Comparison of ENCODE assay signal across 8 mouse cellular contexts in the genomic region with DNA sequence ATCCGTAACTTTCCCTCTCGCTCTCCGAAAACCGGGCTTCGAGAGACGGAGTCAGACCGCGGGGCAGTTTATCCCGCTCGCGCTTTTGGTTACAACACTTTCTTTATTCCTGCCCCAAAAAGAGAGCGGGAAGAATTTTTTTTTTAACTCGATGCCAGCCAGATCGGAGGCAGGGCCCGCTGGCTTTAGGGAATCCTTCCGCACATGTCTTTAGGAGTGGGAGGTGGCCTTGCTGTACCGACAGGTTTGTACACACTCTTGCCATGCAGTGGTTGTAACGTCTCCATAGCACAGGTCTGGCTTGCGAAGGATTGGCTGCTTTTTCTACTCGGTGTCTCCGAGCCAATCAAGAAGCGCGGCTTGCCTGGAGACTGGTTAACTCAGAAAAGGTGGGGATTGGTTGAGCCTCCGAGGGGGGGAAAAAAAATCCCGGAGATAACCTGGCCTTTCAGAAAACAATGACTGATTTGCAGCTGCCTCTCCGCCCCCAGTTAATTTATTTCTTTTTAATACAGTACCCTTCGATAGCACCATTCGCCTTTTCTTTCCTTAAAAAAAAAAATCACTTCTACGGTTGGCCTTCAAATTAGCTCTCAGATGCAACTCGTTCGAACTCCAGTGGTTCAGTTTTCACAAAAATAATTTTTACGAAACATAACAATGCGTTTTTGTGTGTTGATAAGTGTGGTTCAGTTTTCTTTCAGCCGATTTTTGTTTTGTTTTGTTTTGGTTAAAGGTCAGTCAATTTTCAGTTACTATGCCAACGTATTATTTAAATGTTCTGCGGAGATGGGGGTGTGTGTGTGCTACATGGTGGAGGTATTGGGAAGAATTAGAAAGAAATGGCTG. TPM values are rescaled to one million over a fixed set of nuclear protein-coding genes. Genes with fewer than 3 reads are reported as not detected.
DNase-seq lines count a peak whose midpoint lies in the region; ATAC-seq and TF ChIP-seq lines count a peak whose summit lies in the region.

No protein-coding gene starts in this region.

- peak overlapping the region; percentile 71 for H3K27ac ChIP-seq in embryonic fibroblast, embryonic 13.5 days (ENCODE audit: insufficient read depth, low read length)
- peak overlapping the region; percentile 100 for H3K27ac ChIP-seq in limb, embryonic 14.5 days (replicated peaks; ENCODE audit: low read depth, low read length)
- H3K27ac ChIP-seq in midbrain, embryonic 16.5 days (ENCODE audit: low read length): peak overlapping the region; percentile 99
- H3K27ac ChIP-seq in spleen, adult 2 months (ENCODE audit: insufficient read depth, low read length): peak overlapping the region; percentile 83

- peak; percentile 42; the same call in 1 of the 2 replicates for TF ChIP-seq POLR2A in embryonic fibroblast, embryonic 13.5 days (IDR thresholded peaks at IDR 0.05; ENCODE audit: low read depth, low read length)
- peak; percentile 63; the same call in 1 of the 2 replicates for TF ChIP-seq POLR2A in limb, embryonic 14.5 days (IDR thresholded peaks at IDR 0.05; ENCODE audit: borderline replicate concordance, extremely low read depth, insufficient read depth, insufficient read length)
- peak; percentile 64 for TF ChIP-seq POLR2A in spleen, adult 2 months (IDR thresholded peaks at IDR 0.05; ENCODE audit: low read depth, low read length)

- no peaks in the 10 kb centered on the region for H3K27me3 ChIP-seq in limb, embryonic 14.5 days (ENCODE audit: control insufficient read depth, insufficient read depth, low read length)
- no peaks in the 10 kb centered on the region for H3K27me3 ChIP-seq in midbrain, embryonic 16.5 days (ENCODE audit: control insufficient read depth, insufficient read depth, low read depth, low read length)
- peaks cover 2% of the 10 kb centered on the region; the same call in 1 of the 2 replicates for H3K27me3 ChIP-seq in spleen, adult 2 months (ENCODE audit: control insufficient read depth, insufficient read depth, low read length)

- 6% methylated on average over 36 of the region's 36 CpGs for WGBS in limb, embryonic 14.5 days
- 3% methylated on average over 36 of the region's 36 CpGs for WGBS in midbrain, embryonic 16.5 days
- 2% methylated on average over 36 of the region's 36 CpGs for WGBS in spleen, adult 2 months

- DNase-seq in B cell, adult 2 months: peak; percentile 81 to 84
- peak; percentile 98 for DNase-seq in brain, adult 2 months (ENCODE audit: low read depth, low spot score)
- peak; percentile 88 for DNase-seq in heart, adult 8-10 months (ENCODE audit: low spot score)
- peak; percentile 92 to 94 for DNase-seq in kidney, adult 8-10 months
- DNase-seq in limb, embryonic 14.5 days (ENCODE audit: low spot score): peak; percentile 96
- DNase-seq in spleen, adult 2 months (ENCODE audit: low read depth in 1 of 2, low spot score in 2 of 2): peak; percentile 81 to 86

- H3K4me3 ChIP-seq in embryonic fibroblast, embryonic 13.5 days (ENCODE audit: insufficient read depth, low read length): peak overlapping the region; percentile 65
- peak overlapping the region; percentile 94 for H3K4me3 ChIP-seq in limb, embryonic 14.5 days (replicated peaks; ENCODE audit: low read length)
- peak overlapping the region; percentile 78 for H3K4me3 ChIP-seq in midbrain, embryonic 16.5 days (ENCODE audit: low read depth, low read length)
- H3K4me3 ChIP-seq in spleen, adult 2 months (ENCODE audit: extremely low read depth, insufficient read depth, insufficient read length): peak overlapping the region; percentile 74

- no peaks in the 10 kb centered on the region for H3K9me3 ChIP-seq in limb, embryonic 14.5 days (ENCODE audit: control insufficient read depth, low read length)
- H3K9me3 ChIP-seq in midbrain, embryonic 16.5 days (replicated peaks; ENCODE audit: control insufficient read depth, low read length, poor library complexity, severe bottlenecking): no peaks in the 10 kb centered on the region

- peak overlapping the region; percentile 60 for H3K4me2 ChIP-seq in limb, embryonic 14.5 days (replicated peaks; ENCODE audit: low read depth, low read length, severe bottlenecking)
- peak overlapping the region; percentile 74 for H3K4me2 ChIP-seq in midbrain, embryonic 16.5 days (ENCODE audit: low read length)

- no peak for TF ChIP-seq CTCF in embryonic fibroblast, embryonic 13.5 days (IDR thresholded peaks at IDR 0.05; ENCODE audit: borderline replicate concordance, insufficient read depth, low read length)
- TF ChIP-seq CTCF in spleen, adult 2 months (IDR thresholded peaks at IDR 0.05; ENCODE audit: extremely low read depth, insufficient read depth, insufficient read length, insufficient replicate concordance): no peak

- peak; percentile 87 for ATAC-seq in limb, embryonic 14.5 days (ENCODE audit: low FRiP score, low read depth)
- ATAC-seq in midbrain, embryonic 16.5 days: peak; percentile 92

- H3K9ac ChIP-seq in limb, embryonic 14.5 days (ENCODE audit: low read depth, low read length, severe bottlenecking): peak overlapping the region; percentile 100
- peak overlapping the region; percentile 94 for H3K9ac ChIP-seq in midbrain, embryonic 16.5 days (ENCODE audit: low read depth, low read length)

- H3K36me3 ChIP-seq in limb, embryonic 14.5 days (ENCODE audit: control insufficient read depth, insufficient read depth, low read length): peaks cover 6% of the 10 kb centered on the region; the same call in 1 of the 2 replicates
- no peaks in the 10 kb centered on the region for H3K36me3 ChIP-seq in midbrain, embryonic 16.5 days (ENCODE audit: control insufficient read depth, insufficient read depth, low read length)
- no peaks in the 10 kb centered on the region for H3K36me3 ChIP-seq in spleen, adult 2 months (ENCODE audit: control insufficient read depth, insufficient read depth, low read length)

- no peaks in the 10 kb centered on the region for H3K4me1 ChIP-seq in embryonic fibroblast, embryonic 13.5 days (ENCODE audit: control insufficient read depth, insufficient read depth, low read length)
- peaks cover 7% of the 10 kb centered on the region for H3K4me1 ChIP-seq in limb, embryonic 14.5 days (ENCODE audit: control insufficient read depth, insufficient read depth, low read length)
- H3K4me1 ChIP-seq in midbrain, embryonic 16.5 days (ENCODE audit: control insufficient read depth, insufficient read depth, low read length): peaks cover 10% of the 10 kb centered on the region
- H3K4me1 ChIP-seq in spleen, adult 2 months (ENCODE audit: control insufficient read depth, insufficient read depth, insufficient read length): peaks cover 3% of the 10 kb centered on the region; the same call in 1 of the 2 replicates

RNA-seq across cellular contexts. Expression of a gene that starts 1.7 kb away (rescaled TPM):
- polyA plus RNA-seq in embryonic fibroblast, embryonic 13.5 days (2011; ENCODE audit: insufficient read length, low read depth, missing spikeins): 13.6 and 15.4 TPM in 2 replicates
- total RNA-seq in heart, adult 8-10 months (2022): 10 to 100 TPM in 3 of 4 experiments, 1 to 10 TPM in 1; 10.0 to 14.4 (median 10.6) TPM
- 31.3 and 31.8 TPM in 2 replicates for polyA plus RNA-seq in limb, embryonic 14.5 days (2012; rRNA removed)
- 39.1 and 40.7 TPM in 2 replicates for polyA plus RNA-seq in limb, embryonic 14.5 days (2014; fragmentation: Nextera tagmentation; extraction: Ambion mirVana)
- polyA plus RNA-seq in midbrain, embryonic 16.5 days (2015; fragmentation: Nextera tagmentation; extraction: Ambion mirVana): 14.2 and 19.0 TPM in 2 replicates
- polyA plus RNA-seq in spleen, adult 2 months (2012; rRNA removed): 7.3 and 8.7 TPM in 2 replicates

Comparison
In these comparisons a context has a peak if more than half of its experiments do, and no peak if none do; other contexts are left out.
1. Peak in every context shown above with its lines: DNase-seq, ATAC-seq, H3K4me3 ChIP-seq and H3K27ac ChIP-seq.